Mouse (Mus musculus): Measurements from ENCODE around the gene Slf2.

Slf2 gene

DNA sequence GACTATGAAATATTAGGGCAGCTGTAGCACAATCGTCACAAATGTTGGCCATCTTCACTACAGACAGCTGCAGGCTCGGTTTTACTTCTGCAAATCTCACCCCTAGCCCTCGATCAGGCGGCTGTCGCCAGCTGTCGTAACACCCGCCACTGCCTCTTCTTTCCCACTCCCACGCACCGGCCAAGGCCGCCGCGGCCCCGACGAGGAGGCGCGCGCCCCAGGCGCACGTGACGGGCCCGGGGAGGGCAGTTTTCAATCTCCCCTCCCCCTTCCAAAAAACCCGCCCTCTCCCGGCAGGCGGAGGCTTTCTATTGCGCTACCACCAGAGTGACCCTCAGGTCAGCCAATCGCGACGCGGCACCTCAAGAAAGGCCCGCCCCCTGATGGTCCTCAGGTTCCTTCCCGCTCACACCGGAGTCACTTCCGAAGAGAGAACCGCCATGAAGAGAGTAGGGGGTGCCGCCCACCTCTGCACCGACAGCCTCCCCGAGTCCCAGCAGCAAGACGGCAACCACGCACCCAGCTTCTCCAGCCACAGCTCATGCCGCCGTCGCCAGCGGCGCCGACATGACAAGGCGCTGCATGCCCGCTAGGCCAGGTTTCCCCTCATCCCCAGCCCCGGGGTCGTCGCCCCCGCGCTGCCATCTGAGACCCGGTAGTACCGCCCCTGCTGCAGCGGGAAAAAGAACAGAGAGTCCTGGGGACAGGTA lies at the start of gene Slf2:
TSS of gene Slf2 (plus strand) at position 408 of the 710 bp plus-strand sequence.
- peak; percentile 98 for DNase-seq (ENCODE audit: low read depth, low spot score)

DNA sequence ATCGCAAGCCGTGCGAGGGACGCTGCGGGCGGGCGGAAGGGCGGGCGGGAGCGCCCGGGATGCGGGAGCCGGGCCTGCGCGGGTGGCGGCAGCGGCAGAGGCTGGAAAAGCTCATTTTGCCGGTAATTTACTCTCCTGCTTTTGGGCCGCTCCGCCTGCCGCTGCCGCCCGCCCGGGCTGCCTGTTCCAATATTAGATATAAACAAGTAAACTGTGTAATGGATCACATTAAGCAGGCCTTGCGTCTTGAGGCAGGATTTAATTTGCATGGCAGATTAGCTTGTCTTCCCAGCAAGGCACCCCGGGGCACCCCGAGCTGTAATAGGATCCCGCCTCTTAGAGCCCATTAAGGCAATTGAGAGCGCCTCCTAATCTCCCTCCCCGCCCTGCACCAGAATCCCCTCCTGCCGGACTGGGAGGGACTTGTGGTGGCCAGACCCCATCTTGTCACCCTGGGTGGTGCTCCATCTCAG lies 48.4 kb upstream of the Slf2 start:
- DNase-seq (ENCODE audit: low read depth, low spot score), result no peak

DNA sequence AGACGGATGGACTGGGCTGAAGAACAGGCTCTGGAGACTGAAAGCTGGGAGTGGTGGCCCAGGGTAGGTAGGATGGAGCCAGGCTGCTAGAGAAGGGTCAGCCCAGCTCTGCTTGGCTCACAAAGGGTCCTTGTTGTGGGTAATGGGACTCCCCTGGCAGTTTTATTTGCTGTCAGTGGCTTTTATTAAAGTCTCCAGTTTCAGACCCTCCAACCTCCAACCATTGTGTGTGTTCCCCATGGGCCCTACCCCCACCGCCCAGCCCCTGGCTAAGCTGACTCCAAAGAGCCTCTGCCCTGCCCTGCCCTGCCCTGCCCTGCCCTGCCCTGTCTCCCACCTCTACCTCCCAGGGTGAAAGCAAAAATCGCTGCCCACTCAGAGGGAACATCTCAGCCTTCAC lies 46.6 kb upstream of the Slf2 start:
- DNase-seq (ENCODE audit: low read depth, low spot score), result no peak

DNA sequence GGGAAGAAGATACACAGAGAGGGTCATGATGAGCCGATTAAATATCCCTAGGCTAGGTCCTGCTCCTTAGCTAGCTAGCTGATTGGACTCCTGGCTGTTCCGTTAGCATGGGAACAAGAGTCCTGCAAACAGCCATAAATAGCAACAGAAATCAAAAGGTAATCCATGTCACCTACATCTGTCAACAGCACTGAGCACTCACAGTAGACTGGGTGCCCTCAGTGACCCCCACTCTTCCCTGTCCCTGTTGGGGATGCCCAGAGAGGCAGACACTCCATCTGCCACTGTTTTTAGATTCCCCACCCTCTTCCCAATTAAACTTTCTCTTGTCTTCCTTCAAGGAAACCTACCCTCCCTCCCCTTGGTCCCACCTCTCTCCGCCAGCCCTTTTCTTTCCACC lies 44.5 kb upstream of the Slf2 start:
- no peak for DNase-seq (ENCODE audit: low read depth, low spot score)

DNA sequence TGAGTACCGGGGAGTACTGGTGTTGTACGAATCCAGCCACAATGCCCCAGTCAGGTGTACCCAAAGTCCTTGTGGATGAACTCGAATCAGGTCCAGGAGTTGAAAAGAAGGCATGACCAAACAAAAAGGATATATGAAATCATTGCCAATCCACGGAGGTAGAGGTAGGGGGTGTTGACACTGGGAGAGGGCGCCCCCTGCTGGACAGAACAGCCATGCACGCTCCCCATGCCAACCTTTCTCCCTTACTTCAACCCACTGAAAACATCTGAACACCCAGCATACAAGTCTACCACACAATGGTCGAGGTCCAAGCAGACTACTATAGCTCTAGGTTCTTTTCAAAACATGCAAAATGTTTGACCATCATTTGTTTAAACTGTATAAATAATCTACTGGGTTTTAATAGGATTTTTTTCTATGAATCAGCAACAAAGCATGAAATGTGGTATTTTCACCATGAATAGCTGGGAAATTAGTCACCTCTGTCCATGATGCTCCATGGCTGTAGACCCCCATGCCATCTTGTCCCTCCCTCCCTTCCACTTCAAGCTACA lies 43.2 kb upstream of the Slf2 start:
- DNase-seq (ENCODE audit: low read depth, low spot score), result peak; percentile 66

DNA sequence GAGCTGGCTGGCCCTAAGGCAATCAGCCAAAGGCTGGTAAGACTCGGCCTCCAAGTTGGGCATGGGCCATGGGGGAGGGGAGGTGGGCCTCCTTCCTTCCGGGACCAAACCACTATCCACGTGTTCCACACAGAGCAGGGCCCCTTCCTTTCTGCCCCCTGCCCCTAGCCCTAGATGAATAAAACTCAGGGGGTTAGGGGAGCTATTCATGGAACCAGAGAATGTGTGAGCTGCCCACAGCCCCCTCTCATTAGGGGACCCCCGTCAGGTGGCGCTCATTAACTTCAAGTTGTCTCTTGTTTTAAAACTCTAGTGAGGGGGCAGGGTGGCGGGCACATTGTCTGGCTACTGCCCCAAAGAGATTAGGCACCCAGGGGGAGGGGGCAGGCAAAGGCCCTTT lies 41.4 kb upstream of the Slf2 start:
- no peak for DNase-seq (ENCODE audit: low read depth, low spot score)

DNA sequence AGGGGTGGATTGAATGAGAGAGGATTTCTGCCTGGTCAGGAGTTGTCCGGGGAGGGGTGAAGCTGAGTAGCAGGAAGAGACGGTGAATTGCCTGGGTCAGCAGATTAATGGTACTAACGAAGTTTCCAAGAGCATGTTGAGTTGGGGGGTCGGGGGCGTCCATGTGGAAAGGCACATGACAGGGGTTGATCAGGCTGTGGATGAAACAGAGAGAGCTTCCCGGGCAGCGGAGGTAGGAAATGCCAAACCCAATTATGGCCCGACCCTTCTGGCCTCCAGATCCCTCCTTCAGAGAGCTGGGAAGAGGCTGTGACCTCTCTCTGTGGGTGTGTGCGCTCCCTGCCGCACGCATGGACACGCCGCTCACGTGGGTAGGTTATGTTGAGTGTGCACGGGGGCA lies 39.5 kb upstream of the Slf2 start:
- no peak for DNase-seq (ENCODE audit: low read depth, low spot score)

DNA sequence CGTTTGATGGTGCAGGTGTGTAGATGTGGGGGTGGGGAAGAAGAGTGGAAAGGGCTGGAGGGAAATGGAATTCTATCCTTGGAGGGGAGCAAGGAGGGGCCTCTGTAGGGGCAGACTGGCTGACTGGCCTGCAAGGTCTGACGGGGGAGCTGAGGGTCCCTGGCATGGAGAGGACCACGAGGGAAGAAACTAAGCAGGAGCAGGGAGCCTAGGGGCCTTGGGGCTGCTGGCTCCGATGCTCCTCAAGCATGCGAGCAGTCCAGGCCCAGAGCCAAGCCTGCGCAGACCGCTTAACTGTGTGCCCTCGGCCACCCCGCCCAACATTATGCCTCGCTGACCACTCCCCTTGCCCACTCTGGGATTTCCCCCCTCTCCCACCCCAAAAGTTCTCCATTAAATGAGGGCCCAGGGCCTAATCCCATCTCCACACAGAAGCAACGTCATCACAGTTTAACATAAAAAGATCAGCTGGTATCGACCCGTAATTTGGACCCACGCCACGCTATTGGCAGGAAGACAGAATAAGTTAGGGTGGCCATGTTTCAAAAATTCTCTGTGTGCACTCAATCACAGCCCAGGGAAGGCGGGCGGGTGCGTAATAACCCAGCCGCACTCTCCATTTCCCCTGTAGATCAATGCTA lies 37.6 kb upstream of the Slf2 start:
- DNase-seq (ENCODE audit: low read depth, low spot score), result no peak

DNA sequence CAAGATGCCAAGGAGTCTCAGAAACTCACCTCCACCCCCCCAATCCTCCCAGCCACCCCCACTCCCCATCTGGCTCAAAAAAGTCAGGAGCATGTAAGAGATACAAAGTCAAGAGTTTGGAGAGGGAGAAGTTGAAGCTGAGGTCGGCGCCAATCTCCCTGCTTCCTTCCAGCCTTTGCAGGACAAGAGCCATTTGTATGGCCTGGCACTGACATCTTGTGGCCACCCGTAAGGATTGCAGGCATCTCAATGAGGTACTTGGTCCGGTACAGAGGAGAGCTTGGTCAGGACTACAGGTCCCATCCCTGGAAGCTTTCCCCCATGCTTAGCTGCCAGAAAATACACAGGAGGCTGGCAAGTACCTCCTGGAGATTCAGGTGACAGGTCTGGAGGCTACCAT lies 35.7 kb upstream of the Slf2 start:
- DNase-seq (ENCODE audit: low read depth, low spot score), result peak; percentile 55

DNA sequence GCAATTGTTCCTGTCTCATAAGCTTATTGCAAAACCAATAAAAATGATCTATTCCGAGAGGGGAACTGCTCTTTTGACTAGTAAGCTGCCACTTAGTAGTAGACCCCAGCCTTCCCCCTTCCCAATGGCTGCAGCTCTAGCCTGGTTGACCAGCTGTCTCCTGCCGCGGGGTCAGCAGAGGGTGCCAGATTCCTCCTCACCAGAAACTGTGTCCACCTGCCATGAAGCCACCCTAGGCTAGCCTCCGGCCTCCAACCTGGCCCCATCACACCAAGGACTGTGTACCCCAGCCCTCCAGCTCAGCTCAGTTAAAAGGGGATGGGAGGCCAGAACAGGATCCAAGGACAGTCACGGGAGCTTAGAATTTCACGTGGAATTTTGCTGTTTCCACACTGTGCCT lies 34.5 kb upstream of the Slf2 start:
- DNase-seq (ENCODE audit: low read depth, low spot score), result no peak

DNA sequence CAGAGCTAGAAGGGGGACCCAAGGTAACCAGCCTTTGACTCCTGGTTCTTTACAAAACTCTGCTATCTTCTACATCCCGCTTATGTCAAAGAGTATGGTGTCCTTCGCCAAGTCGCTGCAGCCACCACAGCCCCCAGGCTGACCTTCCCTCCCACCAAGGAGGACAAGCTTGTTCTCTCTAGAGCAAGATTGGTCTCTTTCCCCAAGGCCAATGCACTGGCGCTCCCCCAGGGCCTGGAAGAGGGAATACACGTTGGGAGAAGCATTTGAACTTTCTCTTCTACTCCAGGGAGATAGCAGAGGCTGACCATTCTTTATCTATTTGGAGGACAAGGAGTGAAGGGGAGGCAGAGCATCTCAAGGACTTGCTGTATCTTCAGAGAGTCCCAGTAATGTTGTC lies 33.4 kb upstream of the Slf2 start:
- DNase-seq (ENCODE audit: low read depth, low spot score), result no peak

DNA sequence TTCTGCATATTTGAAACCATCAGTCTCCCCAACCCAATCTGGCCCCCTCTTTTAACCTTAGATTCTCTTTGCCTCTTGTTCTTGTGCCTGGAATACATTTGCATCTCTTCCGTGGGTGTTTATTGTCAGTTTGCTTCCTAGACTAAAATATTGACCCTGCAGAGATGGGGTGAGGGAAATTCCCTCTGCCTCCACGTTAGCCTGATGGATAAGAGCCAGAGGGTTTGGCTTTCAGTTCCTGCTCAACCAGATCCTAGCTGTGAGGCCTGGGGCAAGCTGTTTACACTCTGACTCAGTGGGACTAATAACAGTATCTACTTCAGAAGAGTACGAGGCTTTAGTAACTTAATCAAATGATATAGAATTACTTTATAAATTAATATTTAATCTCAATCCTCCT lies 32.3 kb upstream of the Slf2 start:
- DNase-seq (ENCODE audit: low read depth, low spot score), result no peak

DNA sequence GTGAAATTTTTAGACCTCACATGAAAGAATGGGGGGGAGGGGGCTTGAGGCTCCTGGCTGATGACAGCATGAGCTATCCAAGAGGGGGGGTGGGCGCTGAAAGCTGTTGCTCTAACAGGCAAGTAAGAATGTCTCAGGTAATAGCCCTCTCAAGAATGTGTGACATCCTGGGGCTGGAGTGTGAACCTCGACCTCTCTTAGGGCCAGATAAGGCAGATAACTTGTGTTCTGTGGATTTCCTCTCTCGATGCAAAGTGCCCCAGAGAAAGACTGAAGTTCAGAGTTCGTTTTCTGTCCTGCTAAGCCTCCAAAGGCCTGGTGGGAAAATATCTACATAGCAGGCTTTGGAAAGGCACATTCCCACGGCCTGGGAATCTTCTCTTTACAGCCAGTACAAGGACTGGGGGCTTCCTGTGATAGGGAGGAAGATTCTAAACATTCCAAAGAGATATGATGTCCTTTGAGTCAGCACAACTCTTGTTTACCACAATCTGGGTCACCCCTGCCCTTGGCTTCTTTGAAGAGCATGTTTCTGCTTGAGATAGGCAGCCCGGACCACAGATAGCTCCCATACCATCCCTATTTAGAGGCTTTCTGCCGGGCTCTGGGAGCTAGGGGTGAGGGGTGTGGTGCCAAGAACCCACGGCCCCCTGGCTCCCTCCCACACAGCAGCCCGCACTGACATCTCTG lies 31.7 kb upstream of the Slf2 start:
- no peak for DNase-seq (ENCODE audit: low read depth, low spot score)

DNA sequence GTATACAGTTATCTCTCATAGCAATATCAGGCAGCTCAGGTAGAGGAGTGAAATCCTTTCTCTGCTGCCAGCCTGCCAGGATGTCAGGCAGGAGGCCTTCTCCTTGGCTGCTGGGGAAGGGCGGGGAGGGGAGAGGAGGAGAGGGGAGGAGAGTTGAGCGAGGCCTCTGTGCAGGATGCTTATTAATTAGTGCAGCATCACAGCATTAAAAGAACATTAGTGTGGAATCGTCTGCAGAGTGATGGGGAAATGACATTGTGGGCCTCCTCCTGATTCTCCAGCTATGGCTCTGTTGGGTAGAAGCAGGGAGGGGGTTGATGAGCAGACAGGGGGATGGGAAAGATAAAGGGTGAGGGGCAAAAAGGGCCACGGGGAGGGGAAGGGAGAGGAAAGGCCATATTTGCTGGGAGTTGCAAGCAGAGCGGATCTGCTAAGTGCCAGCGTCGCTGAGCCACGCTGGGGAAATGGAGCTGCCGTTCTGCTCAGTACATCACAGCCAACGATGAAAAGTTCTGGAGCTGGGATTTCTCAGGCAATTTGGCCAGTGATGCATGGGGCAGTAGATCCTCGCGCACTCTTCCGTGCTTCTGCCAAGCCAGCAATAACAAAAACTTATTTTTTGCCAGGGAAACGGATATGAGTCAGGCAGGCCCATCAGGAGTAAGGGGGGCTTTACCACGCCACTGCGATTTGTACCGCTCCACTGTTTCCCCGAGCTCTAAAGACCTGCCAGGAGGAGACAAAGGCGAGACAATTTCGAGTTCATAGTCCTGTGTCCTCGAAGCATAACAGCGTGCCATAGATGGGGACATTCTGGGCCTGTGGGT lies 30.8 kb upstream of the Slf2 start:
- no peak for DNase-seq (ENCODE audit: low read depth, low spot score)

DNA sequence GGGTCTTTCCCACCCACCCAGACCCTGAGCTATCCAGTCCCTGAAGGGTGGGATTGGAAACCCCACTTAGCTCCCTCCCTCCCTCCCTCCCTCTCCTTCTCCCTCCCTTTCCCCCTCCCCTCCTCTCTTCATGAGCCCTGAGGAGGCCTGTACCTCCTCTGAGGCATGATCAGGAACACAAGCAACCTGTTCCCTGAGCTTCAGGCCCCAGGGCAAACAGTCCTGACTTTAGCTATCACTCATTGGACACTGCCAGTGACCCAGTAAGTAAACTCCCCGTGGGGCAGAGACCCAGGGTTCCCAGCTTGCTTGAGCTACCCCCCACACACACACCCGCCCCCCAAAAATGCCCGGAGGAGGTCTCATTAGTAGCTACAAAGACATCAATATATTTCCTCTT lies 29.9 kb upstream of the Slf2 start:
- DNase-seq (ENCODE audit: low read depth, low spot score), result no peak

DNA sequence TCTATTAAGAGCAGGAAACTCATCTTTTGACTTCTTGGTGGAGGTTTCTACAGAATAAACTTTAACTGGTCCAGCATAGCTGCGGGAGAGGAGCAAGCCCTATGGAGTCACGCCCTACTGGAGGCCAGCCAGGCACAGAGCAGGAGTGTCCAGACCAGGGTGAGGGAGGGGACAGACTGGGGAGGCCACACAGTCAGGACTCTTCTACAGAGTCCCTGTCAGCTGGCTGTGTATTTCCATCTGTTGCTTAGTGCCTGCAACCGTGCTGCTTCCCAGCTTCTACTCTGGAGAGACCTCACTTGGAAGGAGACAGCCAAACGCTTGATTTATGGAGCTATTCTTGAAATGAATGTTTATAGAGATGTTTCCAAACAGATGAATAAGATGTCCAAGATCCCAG lies 28.6 kb upstream of the Slf2 start:
- DNase-seq (ENCODE audit: low read depth, low spot score), result no peak

DNA sequence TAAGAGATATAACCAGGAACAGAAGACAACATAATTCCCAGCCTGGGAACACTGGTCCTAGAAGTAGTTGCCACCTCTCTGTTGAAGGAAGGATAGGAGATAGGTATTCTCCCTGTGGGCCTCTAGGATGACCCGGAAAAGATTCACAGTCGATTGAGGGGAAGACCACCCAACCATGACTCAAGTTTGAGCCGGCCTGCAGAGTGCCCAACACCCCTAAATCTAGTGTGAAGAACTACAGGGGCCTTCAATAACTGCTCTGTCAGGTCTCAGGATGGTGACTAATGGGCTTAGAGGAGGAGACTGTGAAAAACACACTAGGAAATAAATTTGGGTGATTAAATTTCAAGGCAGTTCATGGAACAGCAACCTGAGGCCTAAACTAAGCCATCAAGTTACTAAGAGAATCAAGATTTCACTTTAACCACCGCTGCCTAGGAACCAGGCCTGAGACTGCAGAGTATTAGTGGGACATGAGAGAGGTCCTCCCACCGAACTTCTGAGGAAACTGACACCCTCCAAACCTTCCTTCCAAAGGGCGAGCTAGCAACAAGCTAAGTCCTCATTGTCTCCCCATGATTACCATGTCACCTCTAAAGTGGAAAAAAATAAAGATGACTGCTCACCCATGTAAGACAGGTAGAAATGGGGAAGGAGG lies 27.5 kb upstream of the Slf2 start:
- no peak for DNase-seq (ENCODE audit: low read depth, low spot score)

DNA sequence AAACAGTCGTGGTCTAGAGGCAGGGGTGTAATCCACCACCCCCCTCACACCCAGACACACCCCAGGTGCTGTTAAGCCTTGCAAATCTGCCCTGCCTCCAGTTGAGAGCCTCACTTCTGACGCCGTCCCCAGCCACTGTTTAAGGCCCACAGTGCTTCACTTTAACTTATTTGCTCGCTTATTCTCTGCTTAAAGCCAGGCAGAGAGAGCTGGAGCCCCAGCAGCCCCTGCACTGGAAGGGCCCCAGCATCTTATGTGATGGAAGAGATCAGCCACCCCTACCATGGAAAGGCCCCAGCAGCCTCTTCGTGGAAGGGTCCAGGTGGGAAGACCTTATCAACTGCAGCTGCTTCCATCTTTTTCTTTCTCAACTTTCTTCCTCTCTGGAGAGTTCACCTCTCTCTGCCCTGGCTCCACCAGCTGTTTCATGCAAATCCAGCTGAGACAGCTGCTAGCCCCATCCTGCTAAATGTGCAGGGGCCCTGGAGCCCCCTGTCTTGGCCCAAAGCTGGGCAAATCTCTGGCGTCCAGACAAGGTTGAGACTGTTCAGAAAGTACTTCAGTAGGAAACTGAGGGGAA lies 26.7 kb upstream of the Slf2 start:
- no peak for DNase-seq (ENCODE audit: low read depth, low spot score)

DNA sequence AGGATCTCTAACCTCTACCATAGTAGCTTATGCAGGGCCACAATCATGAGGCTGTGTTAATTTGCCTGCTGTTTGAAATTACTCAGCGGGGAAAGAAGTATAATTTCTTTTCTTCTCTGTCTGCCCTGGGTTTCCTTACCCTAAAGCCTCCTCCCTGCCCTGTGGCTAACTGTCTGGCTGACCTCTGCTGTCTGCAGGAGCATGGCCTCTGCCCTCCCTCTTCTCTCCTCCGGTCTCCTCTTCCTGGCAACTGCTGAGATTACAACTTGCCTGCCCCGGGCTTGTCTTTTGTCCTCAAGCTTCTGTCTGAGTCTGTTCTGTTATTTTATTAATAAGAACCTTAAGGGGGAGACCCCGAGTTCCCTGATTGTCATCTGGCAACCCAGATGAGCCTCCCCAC lies 25.6 kb upstream of the Slf2 start:
- no peak for DNase-seq (ENCODE audit: low read depth, low spot score)

DNA sequence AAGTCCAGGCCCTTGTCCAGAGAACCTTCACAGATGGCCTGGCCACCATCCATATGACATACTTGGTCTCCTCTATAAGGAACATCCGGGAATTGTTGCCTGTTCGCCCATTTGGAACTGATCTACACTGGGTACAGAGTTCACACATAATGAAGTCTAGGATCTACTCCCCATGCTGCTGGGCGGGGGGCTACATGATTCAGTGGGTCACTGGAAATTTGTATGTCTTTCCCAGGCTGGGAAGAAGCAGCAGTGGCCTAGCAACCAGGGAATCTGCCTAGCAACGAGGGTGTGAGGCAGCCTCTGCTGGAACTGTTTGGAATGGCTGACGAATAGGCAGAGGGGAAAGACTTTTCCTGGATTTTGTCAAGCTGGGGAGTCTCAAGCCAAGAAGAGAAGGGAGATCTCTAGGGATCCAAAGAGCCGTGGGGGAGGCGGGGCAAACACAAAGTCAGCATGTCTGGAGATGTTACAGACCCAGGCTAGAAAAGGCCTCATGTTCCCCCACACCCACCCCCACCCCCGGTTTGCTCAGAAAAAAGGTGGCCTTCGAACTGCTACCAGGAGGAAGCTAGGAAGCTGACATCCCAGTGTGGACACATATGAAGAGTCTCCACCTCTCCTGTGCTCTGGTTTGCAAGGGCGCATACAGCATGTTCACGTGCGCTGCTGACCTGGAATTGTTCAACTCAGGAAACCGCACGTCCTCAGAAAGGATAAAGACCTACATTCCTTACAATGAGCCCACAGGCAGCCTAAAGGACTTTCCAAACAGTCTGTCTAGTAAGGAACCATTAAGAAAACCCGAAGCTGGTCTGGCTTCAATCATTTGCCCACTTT lies 22.9 kb upstream of the Slf2 start:
- DNase-seq (ENCODE audit: low read depth, low spot score), result no peak

All from CD4-positive, CD25-positive, alpha-beta regulatory T cell, adult 2 months (primary cell).